Comparison of ENCODE assay signal across 9 mouse cellular contexts in genomic region chrX:102958917-102959316, GRCm38 (mm10). TPM values are rescaled to one million over a fixed set of nuclear protein-coding genes. Genes with fewer than 3 reads are reported as not detected.
DNase-seq lines count a peak whose midpoint lies in the region; ATAC-seq lines count a peak whose summit lies in the region.
"Had no signal": no experiment of that assay in that cellular context is flagged by ENCODE, and none has a peak within 500 bp of the region (broad histone marks: within the 10 kb centered on the region; RNA-seq: fewer than 3 reads in every experiment).

No protein-coding gene starts in this region.

- no peak overlapping the region for H3K27ac ChIP-seq in hindbrain, embryonic 10.5 days
- no peak overlapping the region for H3K27ac ChIP-seq in hindbrain, embryonic 12.5 days
- H3K27ac ChIP-seq in neural tube, embryonic 12.5 days: no peak overlapping the region

- H3K27me3 ChIP-seq in hindbrain, embryonic 10.5 days (ENCODE audit: insufficient read depth, poor library complexity, severe bottlenecking): peaks cover 29% of the 10 kb centered on the region
- peaks cover 4% of the 10 kb centered on the region; the same call in 1 of the 2 replicates for H3K27me3 ChIP-seq in hindbrain, embryonic 12.5 days
- no peaks in the 10 kb centered on the region for H3K27me3 ChIP-seq in neural tube, embryonic 12.5 days (replicated peaks)

- H3K36me3 ChIP-seq in hindbrain, embryonic 10.5 days: no peaks in the 10 kb centered on the region
- no peaks in the 10 kb centered on the region for H3K36me3 ChIP-seq in hindbrain, embryonic 12.5 days
- H3K36me3 ChIP-seq in neural tube, embryonic 12.5 days: no peaks in the 10 kb centered on the region

- no peaks in the 10 kb centered on the region for H3K9me3 ChIP-seq in hindbrain, embryonic 10.5 days
- no peaks in the 10 kb centered on the region for H3K9me3 ChIP-seq in hindbrain, embryonic 12.5 days (replicated peaks)
- H3K9me3 ChIP-seq in neural tube, embryonic 12.5 days: no peaks in the 10 kb centered on the region
- H3K9me3 ChIP-seq: megakaryocyte, embryonic 14.5 days had no signal

- H3K9ac ChIP-seq in hindbrain, embryonic 12.5 days: no peak overlapping the region
- no peak overlapping the region for H3K9ac ChIP-seq in neural tube, embryonic 12.5 days

- H3K4me3 ChIP-seq in hindbrain, embryonic 10.5 days: no peak overlapping the region
- no peak overlapping the region for H3K4me3 ChIP-seq in hindbrain, embryonic 12.5 days
- no peak overlapping the region for H3K4me3 ChIP-seq in neural tube, embryonic 12.5 days
- H3K4me3 ChIP-seq: megakaryocyte, embryonic 14.5 days had no signal

- 34% methylated on average over 4 of the region's 4 CpGs for WGBS in hindbrain, embryonic 10.5 days
- 44% methylated on average over 4 of the region's 4 CpGs for WGBS in hindbrain, embryonic 12.5 days
- 41% methylated on average over 4 of the region's 4 CpGs for WGBS in neural tube, embryonic 12.5 days

- ATAC-seq in hindbrain, embryonic 12.5 days (ENCODE audit: low FRiP score): no peak
- ATAC-seq in neural tube, embryonic 12.5 days (ENCODE audit: low FRiP score, low read depth): peak; percentile 61; the same call in 1 of the 2 replicates

- no peaks in the 10 kb centered on the region for H3K4me1 ChIP-seq in hindbrain, embryonic 10.5 days (replicated peaks)
- no peaks in the 10 kb centered on the region for H3K4me1 ChIP-seq in hindbrain, embryonic 12.5 days
- no peaks in the 10 kb centered on the region for H3K4me1 ChIP-seq in neural tube, embryonic 12.5 days
- H3K4me1 ChIP-seq: megakaryocyte, embryonic 14.5 days had no signal

- DNase-seq in hindbrain, embryonic 10.5 days (ENCODE audit: low spot score): peak; percentile 5
- DNase-seq in urinary bladder, postnatal 14 days (ENCODE audit: low spot score): peak; percentile 6
- DNase-seq in urinary bladder, postnatal 10 days (ENCODE audit: low spot score): no peak
- DNase-seq in embryo, embryonic 9.5 days (ENCODE audit: extremely low spot score): peak; percentile 19
- no peak for DNase-seq in spleen, postnatal 36 days (ENCODE audit: low spot score in 2 of 2)
- DNase-seq in thymus, postnatal 14 days: no peak

- no peak overlapping the region for H3K4me2 ChIP-seq in hindbrain, embryonic 12.5 days (replicated peaks)
- no peak overlapping the region for H3K4me2 ChIP-seq in neural tube, embryonic 12.5 days (replicated peaks)

RNA-seq across cellular contexts. Expression of gene 1700018G05Rik, which starts 30.7 kb away (rescaled TPM):
- polyA plus RNA-seq in hindbrain, embryonic 10.5 days (2016; fragmentation: Nextera tagmentation; extraction: Ambion mirVana): not detected in 2 replicates
- not detected in 2 replicates for polyA plus RNA-seq in hindbrain, embryonic 12.5 days (2016; fragmentation: Nextera tagmentation; extraction: Ambion mirVana)
- polyA plus RNA-seq in neural tube, embryonic 12.5 days (2016; fragmentation: Nextera tagmentation; extraction: Ambion mirVana): not detected in 2 replicates

RNA-seq across cellular contexts. Expression of gene 1700011M02Rik, which starts 50.2 kb away (rescaled TPM):
- polyA plus RNA-seq in hindbrain, embryonic 10.5 days (2016; fragmentation: Nextera tagmentation; extraction: Ambion mirVana): not detected in 2 replicates
- polyA plus RNA-seq in hindbrain, embryonic 12.5 days (2016; fragmentation: Nextera tagmentation; extraction: Ambion mirVana): not detected in 2 replicates
- not detected in 2 replicates for polyA plus RNA-seq in neural tube, embryonic 12.5 days (2016; fragmentation: Nextera tagmentation; extraction: Ambion mirVana)

RNA-seq across cellular contexts. Expression of gene Dmrtc1a, which starts 50.4 kb away (rescaled TPM):
- polyA plus RNA-seq in hindbrain, embryonic 10.5 days (2016; fragmentation: Nextera tagmentation; extraction: Ambion mirVana): 0.30 and 0.58 TPM in 2 replicates
- polyA plus RNA-seq in hindbrain, embryonic 12.5 days (2016; fragmentation: Nextera tagmentation; extraction: Ambion mirVana): 0.74 and 0.80 TPM in 2 replicates
- polyA plus RNA-seq in neural tube, embryonic 12.5 days (2016; fragmentation: Nextera tagmentation; extraction: Ambion mirVana): 0.64 and 0.96 TPM in 2 replicates

Comparison
In these comparisons a context has a peak if more than half of its experiments do, and no peak if none do; other contexts are left out.
1. DNase-seq: peak in hindbrain, embryonic 10.5 days (single experiment), urinary bladder, postnatal 14 days (single experiment) and embryo, embryonic 9.5 days (single experiment); none in urinary bladder, postnatal 10 days (single experiment), spleen, postnatal 36 days (0 of 2) and thymus, postnatal 14 days (single experiment).